Mouse (Mus musculus): ENCODE measurements around the gene Cdh11.

Cdh11 gene

GRCm38 (mm10) chr8:102785592-102786416, at the start of gene Cdh11:
Gene Cdh11 (minus strand): TSS chr8:102785642.
- DNase-seq (ENCODE audit: low spot score in 2 of 2), result no peak

GRCm38 (mm10) chr8:102813959-102814358, 28.5 kb upstream of the Cdh11 start:
- DNase-seq (ENCODE audit: low spot score in 2 of 2), result no peak

- DNase-seq (ENCODE audit: low spot score in 2 of 2), result no peak
Measured at GRCm38 (mm10) chr8:102790303-102790702, 4.9 kb upstream of the Cdh11 start.

- peak in 1 of 2 experiments; percentile 11 for DNase-seq (ENCODE audit: low spot score in 2 of 2)
Measured at GRCm38 (mm10) chr8:102786467-102787360, 1.3 kb upstream of the Cdh11 start.

- DNase-seq (ENCODE audit: low spot score in 2 of 2), result peak; percentile 56 to 71
Measured at GRCm38 (mm10) chr8:102784835-102785455, 497 bp downstream of the Cdh11 start.

- peak; percentile 27 to 38 for DNase-seq (ENCODE audit: low spot score in 2 of 2)
Measured at GRCm38 (mm10) chr8:102783821-102784591, 1.4 kb downstream of the Cdh11 start.

- no peak for DNase-seq (ENCODE audit: low spot score in 2 of 2)
Measured at GRCm38 (mm10) chr8:102782707-102783489, 2.5 kb downstream of the Cdh11 start.

GRCm38 (mm10) chr8:102780899-102781298, 4.5 kb downstream of the Cdh11 start:
- DNase-seq (ENCODE audit: low spot score in 2 of 2), result peak; percentile 58 to 74

- no peak for DNase-seq (ENCODE audit: low spot score in 2 of 2)
Measured at GRCm38 (mm10) chr8:102774594-102774993, 10.8 kb downstream of the Cdh11 start.

- DNase-seq (ENCODE audit: low spot score in 2 of 2), result no peak
Measured at GRCm38 (mm10) chr8:102771456-102771855, 14.0 kb downstream of the Cdh11 start.

GRCm38 (mm10) chr8:102753839-102754238, 31.6 kb downstream of the Cdh11 start:
- no peak for DNase-seq (ENCODE audit: low spot score in 2 of 2)

GRCm38 (mm10) chr8:102742940-102743339, 42.5 kb downstream of the Cdh11 start:
- no peak for DNase-seq (ENCODE audit: low spot score in 2 of 2)

GRCm38 (mm10) chr8:102742008-102742591, 43.3 kb downstream of the Cdh11 start:
- no peak for DNase-seq (ENCODE audit: low spot score in 2 of 2)

GRCm38 (mm10) chr8:102740963-102741362, 44.5 kb downstream of the Cdh11 start:
- DNase-seq (ENCODE audit: low spot score in 2 of 2), result no peak

- DNase-seq (ENCODE audit: low spot score in 2 of 2), result peak; percentile 18 to 27
Measured at GRCm38 (mm10) chr8:102738961-102739487, 46.4 kb downstream of the Cdh11 start.

GRCm38 (mm10) chr8:102738395-102738794, 47.0 kb downstream of the Cdh11 start:
- peak in 1 of 2 experiments; percentile 12 for DNase-seq (ENCODE audit: low spot score in 2 of 2)

GRCm38 (mm10) chr8:102734419-102734818, 51.0 kb downstream of the Cdh11 start:
- DNase-seq (ENCODE audit: low spot score in 2 of 2), result no peak

- DNase-seq (ENCODE audit: low spot score in 2 of 2), result no peak
Measured at GRCm38 (mm10) chr8:102726206-102726935, 59.1 kb downstream of the Cdh11 start.

- DNase-seq (ENCODE audit: low spot score in 2 of 2), result peak in 1 of 2 experiments; percentile 14
Measured at GRCm38 (mm10) chr8:102725496-102725895, 59.9 kb downstream of the Cdh11 start.

All from right cerebral cortex, postnatal 36 days (tissue).